Mouse (Mus musculus): ENCODE results near the gene Gsdma2. TPM values are rescaled to one million over a fixed set of nuclear protein-coding genes. Genes with fewer than 3 reads are reported as not detected.
"Not testable (repeated sequence)": the region's sequence is repeated elsewhere in the genome, so short reads cannot be mapped to it uniquely, and the experiment has no call there.

Gsdma2 gene
- polyA plus RNA-seq, 1 experiment: not detected

DNA sequence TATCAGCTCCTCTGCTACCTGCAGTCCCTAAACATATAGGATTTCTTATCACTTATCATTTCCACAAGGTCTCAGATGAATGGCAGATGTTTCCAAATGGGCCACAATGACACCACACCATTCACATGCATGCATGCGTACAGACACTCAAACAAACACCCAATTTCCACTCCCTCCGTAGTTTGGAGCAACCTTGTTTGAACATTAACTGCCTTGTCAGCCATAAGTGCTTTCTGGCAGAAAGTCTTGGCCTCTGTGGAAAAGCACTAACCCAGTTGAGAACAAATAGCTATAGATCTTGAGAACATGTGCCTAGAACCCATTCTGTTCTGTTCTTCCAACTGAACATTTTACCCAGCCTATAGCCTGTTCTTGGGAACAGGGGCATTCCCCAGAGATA lies 613 bp upstream of the Gsdma2 start:
- no peaks in the 10 kb centered on the region for H3K79me2 ChIP-seq (ENCODE audit: control insufficient read depth, insufficient read depth)
- no peak overlapping the region for H3ac ChIP-seq (ENCODE audit: control insufficient read depth, insufficient read length)
- no peak overlapping the region for H3K4me3 ChIP-seq
- no peaks in the 10 kb centered on the region for H3K36me3 ChIP-seq (ENCODE audit: control insufficient read depth, insufficient read depth)
- peaks cover 54% of the 10 kb centered on the region for H3K27me3 ChIP-seq (ENCODE audit: control insufficient read depth, insufficient read depth, insufficient read length)
- H3K4me2 ChIP-seq (ENCODE audit: low read depth): no peak overlapping the region
- TF ChIP-seq TCF12 (IDR thresholded peaks at IDR 0.05; ENCODE audit: insufficient read depth, poor library complexity, severe bottlenecking) (no peak), CEBPB (IDR thresholded peaks at IDR 0.05; ENCODE audit: insufficient read depth, poor library complexity, severe bottlenecking) (no peak), USF1 (IDR thresholded peaks at IDR 0.05; ENCODE audit: low read depth) (no peak), E2F4 (IDR thresholded peaks at IDR 0.05; ENCODE audit: insufficient read depth) (no peak), MYOD1 (IDR thresholded peaks at IDR 0.05; ENCODE audit: control insufficient read depth in 1 of 3, insufficient read length in 2 of 3, low read depth in 2 of 3) (no peak), SRF (IDR thresholded peaks at IDR 0.05; ENCODE audit: control insufficient read depth, insufficient read length, low read depth) (no peak), TCF3 (IDR thresholded peaks at IDR 0.05; ENCODE audit: insufficient read length, low read depth) (no peak), REST (IDR thresholded peaks at IDR 0.05; ENCODE audit: insufficient read depth, insufficient read length) (no peak), MYOG (IDR thresholded peaks at IDR 0.05; ENCODE audit: control insufficient read depth in 1 of 3, insufficient read depth in 1 of 3, insufficient read length in 2 of 3, low read depth in 2 of 3) (no peak)

DNA sequence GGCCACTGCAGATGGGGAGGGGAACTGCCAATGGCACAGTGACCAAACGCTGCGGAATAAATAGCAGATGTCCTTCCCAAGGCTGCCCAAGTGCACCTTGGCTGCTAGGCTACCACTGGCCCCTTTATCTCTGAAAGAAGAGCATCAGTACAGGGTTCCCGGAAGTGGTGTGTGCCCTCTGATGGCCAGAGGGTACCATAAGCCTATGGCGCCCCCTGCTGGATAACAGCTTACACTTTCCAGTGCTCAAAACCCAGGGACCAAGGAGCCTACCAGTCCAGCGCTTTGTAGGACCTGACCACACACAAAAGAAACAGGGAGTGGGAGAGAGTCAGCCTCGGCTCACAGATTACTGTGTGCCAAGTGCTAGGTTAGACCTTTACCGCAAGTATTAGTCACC lies 8.5 kb downstream of the Gsdma2 start:
- not testable (repeated sequence) for H3ac ChIP-seq (ENCODE audit: control insufficient read depth, insufficient read length); H3K4me2 ChIP-seq (ENCODE audit: low read depth); H3K36me3 ChIP-seq (ENCODE audit: control insufficient read depth, insufficient read depth); H3K79me2 ChIP-seq (ENCODE audit: control insufficient read depth, insufficient read depth); H3K4me3 ChIP-seq
- peaks cover 54% of the 10 kb centered on the region for H3K27me3 ChIP-seq (ENCODE audit: control insufficient read depth, insufficient read depth, insufficient read length)

DNA sequence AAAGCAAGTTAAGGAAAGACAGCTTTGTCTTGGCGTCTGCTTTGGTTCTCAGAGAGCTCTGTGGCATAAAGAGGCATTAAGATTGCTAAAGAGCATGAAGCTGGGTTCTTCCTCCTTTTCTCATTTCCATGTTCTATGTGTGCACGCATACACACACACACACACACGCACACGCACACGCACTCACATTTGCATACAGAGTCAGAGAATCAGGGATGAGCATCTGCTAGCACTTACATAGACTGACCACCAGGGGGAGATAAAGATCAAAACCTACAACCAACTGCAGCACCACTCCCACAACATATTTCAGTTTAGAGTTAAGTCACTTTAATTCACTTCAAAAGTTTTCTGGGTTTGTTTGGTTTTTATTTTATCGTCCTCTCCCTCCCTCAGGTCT lies 14.0 kb downstream of the Gsdma2 start:
- no peaks in the 10 kb centered on the region for H3K36me3 ChIP-seq (ENCODE audit: control insufficient read depth, insufficient read depth)
- no peak overlapping the region for H3ac ChIP-seq (ENCODE audit: control insufficient read depth, insufficient read length)
- no peaks in the 10 kb centered on the region for H3K79me2 ChIP-seq (ENCODE audit: control insufficient read depth, insufficient read depth)
- no peak overlapping the region for H3K4me2 ChIP-seq (ENCODE audit: low read depth)
- TF ChIP-seq CEBPB (IDR thresholded peaks at IDR 0.05; ENCODE audit: insufficient read depth, poor library complexity, severe bottlenecking): no peak
- no peak for TF ChIP-seq TCF12 (IDR thresholded peaks at IDR 0.05; ENCODE audit: insufficient read depth, poor library complexity, severe bottlenecking)
- TF ChIP-seq USF1 (IDR thresholded peaks at IDR 0.05; ENCODE audit: low read depth): no peak
- TF ChIP-seq MAX (IDR thresholded peaks at IDR 0.05; ENCODE audit: low read depth): no peak
- TF ChIP-seq REST (IDR thresholded peaks at IDR 0.05; ENCODE audit: insufficient read depth, insufficient read length): no peak
- TF ChIP-seq MYOG (IDR thresholded peaks at IDR 0.05; ENCODE audit: control insufficient read depth in 1 of 3, insufficient read depth in 1 of 3, insufficient read length in 2 of 3, low read depth in 2 of 3): no peak
- no peak for TF ChIP-seq SRF (IDR thresholded peaks at IDR 0.05; ENCODE audit: control insufficient read depth, insufficient read length, low read depth)
- TF ChIP-seq POLR2AphosphoS2 (IDR thresholded peaks at IDR 0.05; ENCODE audit: insufficient read length, low read depth): no peak
- no peak for TF ChIP-seq TCF3 (IDR thresholded peaks at IDR 0.05; ENCODE audit: insufficient read length, low read depth)
- no peak for TF ChIP-seq MYOD1 (IDR thresholded peaks at IDR 0.05; ENCODE audit: control insufficient read depth in 1 of 3, insufficient read length in 2 of 3, low read depth in 2 of 3)
- no peak for TF ChIP-seq E2F4 (IDR thresholded peaks at IDR 0.05; ENCODE audit: insufficient read depth)
- no peak for TF ChIP-seq POLR2A (IDR thresholded peaks at IDR 0.05; ENCODE audit: insufficient read length, low read depth)
- H3K27me3 ChIP-seq (ENCODE audit: control insufficient read depth, insufficient read depth, insufficient read length): peaks cover 45% of the 10 kb centered on the region
- no peak overlapping the region for H3K4me3 ChIP-seq

DNA sequence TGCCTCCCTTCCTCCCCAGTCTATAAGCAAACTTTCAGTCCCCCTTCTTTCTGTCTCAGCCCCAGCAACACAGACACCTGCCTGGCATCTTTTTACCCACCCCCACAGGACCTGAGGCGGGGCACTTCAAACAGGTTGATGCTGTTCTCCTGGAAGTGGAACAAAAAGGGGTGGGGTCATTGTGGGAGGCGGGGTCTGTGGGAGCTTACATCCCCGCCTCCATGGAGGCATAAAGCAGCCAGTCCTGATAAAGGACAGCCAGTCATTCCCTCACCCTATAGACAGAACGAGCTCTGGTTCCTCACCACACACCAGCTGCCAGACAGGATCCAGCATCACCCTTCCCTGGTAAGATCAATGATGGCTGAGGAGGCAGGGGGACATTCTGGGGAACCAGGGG lies 17.5 kb downstream of the Gsdma2 start, which contains the start of gene Gsdma:
TSS of gene Gsdma (plus strand) at position 261 of the 400 bp plus-strand sequence.
- H3K27me3 ChIP-seq (ENCODE audit: control insufficient read depth, insufficient read depth, insufficient read length): peaks cover 55% of the 10 kb centered on the region
- no peaks in the 10 kb centered on the region for H3K36me3 ChIP-seq (ENCODE audit: control insufficient read depth, insufficient read depth)
- H3K79me2 ChIP-seq (ENCODE audit: control insufficient read depth, insufficient read depth): no peaks in the 10 kb centered on the region
- no peak for TF ChIP-seq MAX (IDR thresholded peaks at IDR 0.05; ENCODE audit: low read depth)
- no peak for TF ChIP-seq TCF3 (IDR thresholded peaks at IDR 0.05; ENCODE audit: insufficient read length, low read depth)
- TF ChIP-seq MYOD1 (IDR thresholded peaks at IDR 0.05; ENCODE audit: control insufficient read depth in 1 of 3, insufficient read length in 2 of 3, low read depth in 2 of 3): no peak
- TF ChIP-seq CEBPB (IDR thresholded peaks at IDR 0.05; ENCODE audit: insufficient read depth, poor library complexity, severe bottlenecking): no peak
- TF ChIP-seq MYOG (IDR thresholded peaks at IDR 0.05; ENCODE audit: control insufficient read depth in 1 of 3, insufficient read depth in 1 of 3, insufficient read length in 2 of 3, low read depth in 2 of 3): no peak
- TF ChIP-seq POLR2A (IDR thresholded peaks at IDR 0.05; ENCODE audit: insufficient read length, low read depth): no peak
- TF ChIP-seq REST (IDR thresholded peaks at IDR 0.05; ENCODE audit: insufficient read depth, insufficient read length): no peak
- no peak for TF ChIP-seq SRF (IDR thresholded peaks at IDR 0.05; ENCODE audit: control insufficient read depth, insufficient read length, low read depth)
- no peak for TF ChIP-seq POLR2AphosphoS2 (IDR thresholded peaks at IDR 0.05; ENCODE audit: insufficient read length, low read depth)
- TF ChIP-seq TCF12 (IDR thresholded peaks at IDR 0.05; ENCODE audit: insufficient read depth, poor library complexity, severe bottlenecking): no peak
- TF ChIP-seq E2F4 (IDR thresholded peaks at IDR 0.05; ENCODE audit: insufficient read depth): no peak
- no peak for TF ChIP-seq USF1 (IDR thresholded peaks at IDR 0.05; ENCODE audit: low read depth)
- H3ac ChIP-seq (ENCODE audit: control insufficient read depth, insufficient read length): no peak within 1 kb of the TSS
- H3K4me3 ChIP-seq: no peak within 1 kb of the TSS
- no peak within 1 kb of the TSS for H3K4me2 ChIP-seq (ENCODE audit: low read depth)

DNA sequence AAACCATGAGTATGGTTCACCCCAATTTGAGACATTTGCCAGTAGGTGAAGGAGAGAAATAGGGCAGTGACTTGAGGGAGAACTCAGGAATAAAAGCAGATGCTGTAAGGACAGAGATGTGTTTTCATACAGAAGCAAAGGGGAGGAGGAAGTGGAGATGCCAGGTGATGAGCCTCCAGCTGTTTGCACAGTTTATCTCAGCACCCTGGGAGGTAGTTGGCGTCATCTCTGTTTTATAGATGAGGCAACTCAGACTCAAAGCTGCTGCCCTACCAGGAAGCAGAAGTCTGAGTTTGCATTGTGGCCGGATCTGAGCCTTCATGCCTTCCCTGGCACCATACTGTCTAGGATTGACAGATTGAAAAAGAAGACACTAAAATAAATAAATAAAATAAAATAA lies 22.4 kb downstream of the Gsdma2 start:
- Histone ChIP-seq H3K4me2 (ENCODE audit: low read depth) (no peak overlapping the region), H3K27me3 (ENCODE audit: control insufficient read depth, insufficient read depth, insufficient read length) (peaks cover 51% of the 10 kb centered on the region), H3K4me3 (no peak overlapping the region), H3ac (ENCODE audit: control insufficient read depth, insufficient read length) (no peak overlapping the region), H3K79me2 (ENCODE audit: control insufficient read depth, insufficient read depth) (no peaks in the 10 kb centered on the region), H3K36me3 (ENCODE audit: control insufficient read depth, insufficient read depth) (no peaks in the 10 kb centered on the region)
- no peak for TF ChIP-seq POLR2AphosphoS2 (IDR thresholded peaks at IDR 0.05; ENCODE audit: insufficient read length, low read depth)
- TF ChIP-seq POLR2A (IDR thresholded peaks at IDR 0.05; ENCODE audit: insufficient read length, low read depth): no peak
- TF ChIP-seq USF1 (IDR thresholded peaks at IDR 0.05; ENCODE audit: low read depth): no peak
- TF ChIP-seq TCF12 (IDR thresholded peaks at IDR 0.05; ENCODE audit: insufficient read depth, poor library complexity, severe bottlenecking): no peak
- no peak for TF ChIP-seq MYOG (IDR thresholded peaks at IDR 0.05; ENCODE audit: control insufficient read depth in 1 of 3, insufficient read depth in 1 of 3, insufficient read length in 2 of 3, low read depth in 2 of 3)

All from myocyte (in vitro differentiated cells).